Mouse (Mus musculus) liver, adult 2 months (tissue): ENCODE data around the gene Tlr9. TPM values are rescaled to one million over a fixed set of nuclear protein-coding genes. Genes with fewer than 3 reads are reported as not detected.
A peak's percentile ranks its signal among the peaks of the same experiment; 100 is the strongest.

ENCODE experiments used
- DNase-seq: peaks from one replicate; pipeline ENCODE4 v3.0.0-alpha.2; 2011; ENCODE audit warnings: low read depth, low spot score; ENCODE audit errors: extremely low read depth
- H3K27ac ChIP-seq: fragments of 200-500 bp; replicated peaks from 2 replicates; pipeline ENCODE4 v1.5.1; 2012; ENCODE audit warnings: low read depth, mild to moderate bottlenecking, control low read depth, inconsistent platforms, low read length; ENCODE audit not compliant: insufficient read depth
- H3K27me3 ChIP-seq: fragments of 200-500 bp; 2 replicates; pipeline ENCODE4 v1.6.1; 2012; ENCODE audit warnings: mild to moderate bottlenecking, moderate library complexity, low read length, inconsistent platforms; ENCODE audit not compliant: control insufficient read depth, insufficient read depth
- H3K36me3 ChIP-seq: fragments of 200-500 bp; 2 replicates; pipeline ENCODE4 v1.6.1; 2012; ENCODE audit warnings: low read length, inconsistent platforms; ENCODE audit not compliant: control insufficient read depth, insufficient read depth
- H3K4me1 ChIP-seq: fragments of 200-500 bp; 2 replicates; pipeline ENCODE4 v1.6.1; 2011; ENCODE audit warnings: low read length; ENCODE audit not compliant: control insufficient read depth, insufficient read depth
- H3K4me3 ChIP-seq: fragments of 200-500 bp; 2 replicates; pipeline ENCODE4 v1.5.1; 2011; ENCODE audit warnings: low read depth, mild to moderate bottlenecking, control low read depth, low read length, moderate library complexity; ENCODE audit not compliant: insufficient read depth
- H3K79me2 ChIP-seq: fragments of 200-500 bp; 2 replicates; pipeline ENCODE4 v1.6.1; 2012; ENCODE audit warnings: inconsistent platforms, mild to moderate bottlenecking, low read length, moderate library complexity; ENCODE audit not compliant: control insufficient read depth, insufficient read depth
- H3K9ac ChIP-seq: fragments of 200-500 bp; 2 replicates; pipeline ENCODE4 v1.6.1; 2012; ENCODE audit warnings: low read depth, mild to moderate bottlenecking, control low read depth, inconsistent platforms, low read length
- CTCF ChIP-seq: fragments of 200-500 bp; IDR thresholded peaks from 2 replicates; pipeline ENCODE4 v1.5.1; 2011; ENCODE audit warnings: low read depth, low read length, control low read depth
- POLR2A ChIP-seq: fragments of 200-500 bp; IDR thresholded peaks from 2 replicates; pipeline ENCODE4 v1.6.1; 2011; ENCODE audit warnings: low read length, control low read depth; ENCODE audit not compliant: insufficient read depth; ENCODE audit errors: extremely low read depth
- WGBS: fragments of 180-500 bp; shearing (Covaris S2); methylation state at CpG from one replicate; pipeline ENCODE4 v1.1.7; 2018; 5-methylcytosine and 5-hydroxymethylcytosine counted together
- polyA plus RNA-seq: library from polyadenylated mRNA; depleted of rRNA; stranded (reverse); fragments of >200 nt; gene quantifications from 2 replicates; pipeline ENCODE4 v1.2.3, GENCODE M21; 2012
- total RNA-seq: library from RNA; depleted of rRNA; stranded (reverse); fragments of >200 nt; gene quantifications from 2 replicates; pipeline ENCODE4 v1.2.3, GENCODE M21; 2014

Tlr9 gene
- total and polyA plus RNA-seq, 2 experiments: 0.18 to 0.61 TPM

DNA sequence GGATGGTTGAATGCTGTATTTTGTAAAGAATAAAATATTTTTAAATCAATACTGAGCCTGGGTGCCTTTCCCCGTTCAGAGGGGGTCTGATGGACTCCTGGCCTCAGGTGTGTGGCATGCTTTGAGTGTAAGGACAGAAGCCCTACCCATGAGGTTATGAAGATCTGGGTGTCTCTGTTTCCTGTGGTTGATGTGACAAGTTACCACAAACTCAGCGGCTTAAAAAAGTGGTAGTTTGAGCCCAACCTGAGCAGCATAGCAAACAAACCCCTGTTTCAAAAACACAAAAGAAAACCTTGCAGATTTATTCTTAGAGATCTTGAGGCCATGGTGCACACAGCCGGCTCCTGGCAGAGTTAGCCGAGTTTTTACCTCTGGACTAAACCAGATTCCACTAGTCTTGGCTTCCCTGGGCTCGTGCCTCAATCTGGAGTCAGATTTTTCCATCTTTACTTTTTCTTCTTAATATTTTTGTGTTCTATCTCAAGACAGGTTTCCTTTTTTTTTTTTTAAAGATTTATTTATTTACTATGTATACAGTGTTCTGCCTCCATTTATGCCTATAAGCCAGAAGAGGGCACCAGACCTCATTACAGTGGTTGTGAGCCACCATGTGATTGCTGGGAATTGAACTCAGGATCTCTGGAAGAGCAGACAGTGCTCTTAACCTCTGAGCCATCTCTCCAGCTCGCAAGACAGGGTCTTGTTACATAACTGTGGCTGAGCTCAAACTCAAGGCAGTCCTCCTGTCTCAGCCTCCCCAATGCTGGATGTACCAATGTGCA, 6.9 kb upstream of the Tlr9 start:
- H3K36me3 ChIP-seq: no peaks in the 10 kb centered on the region
- H3K27me3 ChIP-seq: no peaks in the 10 kb centered on the region
- 74% methylated on average over 6 of the region's 6 CpGs for WGBS
- H3K27ac ChIP-seq: no peak overlapping the region
- H3K4me1 ChIP-seq: no peaks in the 10 kb centered on the region
- H3K4me3 ChIP-seq: no peak overlapping the region
- no peak for DNase-seq
- H3K9ac ChIP-seq: no peak overlapping the region
- H3K79me2 ChIP-seq: no peaks in the 10 kb centered on the region
- TF ChIP-seq POLR2A (no peak), CTCF (no peak)

DNA sequence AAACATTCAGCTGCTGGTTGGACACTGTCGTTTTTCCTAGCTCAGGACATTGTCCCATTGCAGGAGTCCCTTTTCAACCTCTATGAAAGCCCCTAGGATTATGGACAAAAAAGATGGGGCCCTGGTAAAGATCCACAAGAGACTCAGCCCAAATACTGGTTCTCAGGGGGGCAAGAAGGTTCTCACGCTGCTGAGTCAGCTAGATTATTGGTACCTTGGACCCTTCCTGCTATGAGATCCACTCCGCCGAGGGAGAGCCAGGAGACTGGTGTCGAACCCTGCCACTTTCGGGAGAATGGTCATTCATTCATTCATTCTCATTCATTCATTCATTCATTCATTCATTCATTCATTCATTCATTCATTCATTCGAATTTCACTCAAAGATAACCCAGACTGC, 5.4 kb upstream of the Tlr9 start:
- no peak overlapping the region for H3K4me3 ChIP-seq
- no peaks in the 10 kb centered on the region for H3K4me1 ChIP-seq
- no peaks in the 10 kb centered on the region for H3K27me3 ChIP-seq
- no peak overlapping the region for H3K9ac ChIP-seq
- no peaks in the 10 kb centered on the region for H3K79me2 ChIP-seq
- TF ChIP-seq CTCF: no peak
- TF ChIP-seq POLR2A: no peak
- H3K27ac ChIP-seq: no peak overlapping the region
- H3K36me3 ChIP-seq: no peaks in the 10 kb centered on the region
- DNase-seq: no peak
- WGBS: 91% methylated on average over 7 of the region's 7 CpGs

DNA sequence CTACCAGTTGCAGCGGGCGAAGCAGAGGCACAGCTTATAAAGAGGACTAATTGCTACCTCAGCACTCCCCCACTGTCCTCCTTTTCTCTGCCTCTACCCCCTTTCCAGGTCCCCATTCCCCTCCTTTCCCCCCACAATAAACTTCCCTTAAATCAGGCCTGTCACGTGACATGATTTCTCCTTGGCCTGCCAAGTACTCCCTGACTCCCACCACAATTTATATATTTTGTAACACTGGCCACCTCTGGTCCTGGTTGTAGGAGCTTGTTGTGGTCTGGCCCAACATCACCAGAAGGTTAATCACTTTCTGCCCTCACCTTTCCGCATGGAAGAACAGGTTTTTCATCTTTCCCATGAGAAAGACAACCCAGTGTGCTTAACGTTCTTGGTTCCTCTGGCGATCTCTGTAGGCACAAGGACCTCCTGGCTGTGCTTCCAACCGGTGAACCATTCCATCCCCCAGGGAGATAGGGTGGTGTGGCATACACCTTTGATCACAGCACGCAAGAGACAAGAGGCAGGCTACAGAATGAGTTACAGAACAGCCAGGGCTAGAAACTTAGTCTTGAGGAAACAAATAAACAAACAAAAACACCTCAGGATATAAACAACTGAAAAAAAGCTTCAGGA, 1.4 kb upstream of the Tlr9 start:
- TF ChIP-seq POLR2A (no peak), CTCF (no peak)
- WGBS: 79% methylated on average over 8 of the region's 8 CpGs
- no peak overlapping the region for H3K4me3 ChIP-seq
- no peaks in the 10 kb centered on the region for H3K4me1 ChIP-seq
- H3K79me2 ChIP-seq: no peaks in the 10 kb centered on the region
- no peak for DNase-seq
- H3K36me3 ChIP-seq: no peaks in the 10 kb centered on the region
- H3K27me3 ChIP-seq: no peaks in the 10 kb centered on the region
- no peak overlapping the region for H3K27ac ChIP-seq
- H3K9ac ChIP-seq: no peak overlapping the region

DNA sequence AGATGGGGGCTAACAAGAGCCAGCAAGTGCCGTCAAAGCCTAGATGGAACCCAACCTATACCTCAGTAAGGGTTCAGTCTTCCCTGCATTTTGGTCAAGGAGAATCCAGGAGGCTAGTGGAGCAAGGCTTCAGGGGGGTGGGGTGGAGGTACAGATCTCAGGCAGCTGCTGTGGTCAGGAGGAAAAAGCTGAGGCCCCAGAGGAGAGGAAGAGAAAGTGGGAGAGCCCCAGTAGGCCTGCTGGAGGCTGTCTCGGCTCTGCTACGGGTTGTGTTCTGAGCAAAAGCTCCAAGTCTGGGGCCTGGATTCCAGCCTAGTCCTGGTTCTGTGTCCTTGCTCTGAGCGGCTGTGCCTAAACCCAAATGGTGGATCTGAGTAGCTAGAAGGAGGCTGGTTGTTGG, 596 bp downstream of the Tlr9 start:
- Histone ChIP-seq H3K27me3 (no peaks in the 10 kb centered on the region), H3K36me3 (no peaks in the 10 kb centered on the region), H3K4me3 (no peak overlapping the region), H3K27ac (no peak overlapping the region), H3K9ac (no peak overlapping the region), H3K4me1 (no peaks in the 10 kb centered on the region), H3K79me2 (no peaks in the 10 kb centered on the region)
- no peak for DNase-seq
- TF ChIP-seq CTCF (no peak), POLR2A (no peak)
- WGBS: 89% methylated on average over 4 of the region's 4 CpGs

DNA sequence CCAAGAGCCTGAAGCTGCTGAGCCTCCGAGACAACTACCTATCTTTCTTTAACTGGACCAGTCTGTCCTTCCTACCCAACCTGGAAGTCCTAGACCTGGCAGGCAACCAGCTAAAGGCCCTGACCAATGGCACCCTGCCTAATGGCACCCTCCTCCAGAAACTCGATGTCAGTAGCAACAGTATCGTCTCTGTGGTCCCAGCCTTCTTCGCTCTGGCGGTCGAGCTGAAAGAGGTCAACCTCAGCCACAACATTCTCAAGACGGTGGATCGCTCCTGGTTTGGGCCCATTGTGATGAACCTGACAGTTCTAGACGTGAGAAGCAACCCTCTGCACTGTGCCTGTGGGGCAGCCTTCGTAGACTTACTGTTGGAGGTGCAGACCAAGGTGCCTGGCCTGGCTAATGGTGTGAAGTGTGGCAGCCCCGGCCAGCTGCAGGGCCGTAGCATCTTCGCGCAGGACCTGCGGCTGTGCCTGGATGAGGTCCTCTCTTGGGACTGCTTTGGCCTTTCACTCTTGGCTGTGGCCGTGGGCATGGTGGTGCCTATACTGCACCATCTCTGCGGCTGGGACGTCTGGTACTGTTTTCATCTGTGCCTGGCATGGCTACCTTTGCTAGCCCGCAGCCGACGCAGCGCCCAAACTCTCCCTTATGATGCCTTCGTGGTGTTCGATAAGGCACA, 3.2 kb downstream of the Tlr9 start:
- H3K4me3 ChIP-seq: peak overlapping the region; percentile 42
- H3K27ac ChIP-seq: no peak overlapping the region
- no peak for TF ChIP-seq CTCF
- no peaks in the 10 kb centered on the region for H3K79me2 ChIP-seq
- H3K36me3 ChIP-seq: no peaks in the 10 kb centered on the region
- 67% methylated on average over 24 of the region's 24 CpGs for WGBS
- H3K4me1 ChIP-seq: no peaks in the 10 kb centered on the region
- H3K27me3 ChIP-seq: no peaks in the 10 kb centered on the region
- DNase-seq: no peak
- peak overlapping the region; percentile 30 for H3K9ac ChIP-seq

DNA sequence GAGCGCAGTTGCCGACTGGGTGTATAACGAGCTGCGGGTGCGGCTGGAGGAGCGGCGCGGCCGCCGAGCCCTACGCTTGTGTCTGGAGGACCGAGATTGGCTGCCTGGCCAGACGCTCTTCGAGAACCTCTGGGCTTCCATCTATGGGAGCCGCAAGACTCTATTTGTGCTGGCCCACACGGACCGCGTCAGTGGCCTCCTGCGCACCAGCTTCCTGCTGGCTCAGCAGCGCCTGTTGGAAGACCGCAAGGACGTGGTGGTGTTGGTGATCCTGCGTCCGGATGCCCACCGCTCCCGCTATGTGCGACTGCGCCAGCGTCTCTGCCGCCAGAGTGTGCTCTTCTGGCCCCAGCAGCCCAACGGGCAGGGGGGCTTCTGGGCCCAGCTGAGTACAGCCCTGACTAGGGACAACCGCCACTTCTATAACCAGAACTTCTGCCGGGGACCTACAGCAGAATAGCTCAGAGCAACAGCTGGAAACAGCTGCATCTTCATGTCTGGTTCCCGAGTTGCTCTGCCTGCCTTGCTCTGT, 3.8 kb downstream of the Tlr9 start:
- no peaks in the 10 kb centered on the region for H3K27me3 ChIP-seq
- peak overlapping the region; percentile 30 for H3K9ac ChIP-seq
- no peaks in the 10 kb centered on the region for H3K4me1 ChIP-seq
- TF ChIP-seq POLR2A: no peak
- no peak for TF ChIP-seq CTCF
- H3K27ac ChIP-seq: no peak overlapping the region
- 19% methylated on average over 34 of the region's 34 CpGs for WGBS
- DNase-seq: no peak
- no peaks in the 10 kb centered on the region for H3K36me3 ChIP-seq
- H3K4me3 ChIP-seq: peak overlapping the region; percentile 42
- no peaks in the 10 kb centered on the region for H3K79me2 ChIP-seq
